Mouse (Mus musculus) lung, postnatal 14 days (tissue): ENCODE measurements around the gene Ctnna2.

Experiments
- DNase-seq: peaks from one replicate; pipeline ENCODE4 v3.0.0; 2021

Ctnna2 gene

DNA sequence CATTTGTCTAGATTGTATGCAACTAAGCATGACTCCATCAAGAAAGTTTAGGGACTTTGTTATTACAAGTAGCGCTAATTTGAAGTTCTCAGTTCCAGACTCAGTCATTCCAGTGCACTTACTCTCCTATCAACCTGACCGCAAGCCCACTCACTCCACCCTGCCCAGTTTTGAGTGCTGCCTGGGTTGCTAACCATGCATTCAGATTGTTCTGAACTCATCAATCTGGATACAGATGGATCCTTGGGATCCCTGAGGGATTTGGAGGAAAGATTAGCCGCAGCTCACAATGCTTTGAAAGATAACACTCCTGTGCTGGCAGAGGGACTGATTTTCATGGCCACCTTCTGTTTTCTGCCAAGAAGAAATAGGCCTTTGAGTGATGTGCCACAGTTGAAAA lies 168.5 kb downstream of the Ctnna2 start:
- no peak for DNase-seq

DNA sequence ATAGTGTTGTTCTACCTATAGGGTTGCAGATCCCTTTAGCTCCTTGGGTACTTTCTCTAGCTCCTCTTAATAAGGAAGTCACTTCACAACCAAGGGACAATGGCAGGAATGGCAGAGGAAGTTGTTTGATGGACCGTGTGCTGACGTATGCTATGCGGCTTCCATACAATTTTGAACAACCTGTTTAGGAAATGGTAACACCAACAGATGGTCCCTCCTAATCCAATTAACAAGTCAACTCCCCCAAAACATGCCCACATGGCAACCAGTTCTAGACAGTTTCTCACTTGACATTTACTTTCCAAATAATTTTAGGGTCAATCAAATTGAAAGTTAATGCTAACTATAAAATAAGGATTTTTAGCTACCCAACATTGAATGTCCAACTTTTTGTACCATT lies 176.9 kb downstream of the Ctnna2 start:
- no peak for DNase-seq

DNA sequence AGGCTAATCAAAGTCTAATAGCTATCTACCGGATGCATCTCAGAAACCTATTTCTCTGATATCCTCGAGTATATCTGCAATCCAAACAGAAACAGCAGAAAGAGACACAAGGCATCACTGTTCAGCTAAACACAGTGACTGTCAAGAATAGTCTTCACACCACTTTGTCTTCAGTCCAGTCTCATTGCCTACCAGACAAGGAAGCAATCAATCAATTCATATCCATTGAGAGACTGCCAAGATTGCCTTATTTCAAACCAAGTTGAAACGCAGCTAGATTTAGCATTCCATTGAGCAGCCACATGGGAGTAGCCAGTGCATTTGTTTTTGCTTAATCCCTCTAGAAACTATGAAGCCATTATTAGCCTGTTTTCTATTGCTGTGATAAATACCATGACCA lies 196.2 kb downstream of the Ctnna2 start:
- DNase-seq, result no peak

DNA sequence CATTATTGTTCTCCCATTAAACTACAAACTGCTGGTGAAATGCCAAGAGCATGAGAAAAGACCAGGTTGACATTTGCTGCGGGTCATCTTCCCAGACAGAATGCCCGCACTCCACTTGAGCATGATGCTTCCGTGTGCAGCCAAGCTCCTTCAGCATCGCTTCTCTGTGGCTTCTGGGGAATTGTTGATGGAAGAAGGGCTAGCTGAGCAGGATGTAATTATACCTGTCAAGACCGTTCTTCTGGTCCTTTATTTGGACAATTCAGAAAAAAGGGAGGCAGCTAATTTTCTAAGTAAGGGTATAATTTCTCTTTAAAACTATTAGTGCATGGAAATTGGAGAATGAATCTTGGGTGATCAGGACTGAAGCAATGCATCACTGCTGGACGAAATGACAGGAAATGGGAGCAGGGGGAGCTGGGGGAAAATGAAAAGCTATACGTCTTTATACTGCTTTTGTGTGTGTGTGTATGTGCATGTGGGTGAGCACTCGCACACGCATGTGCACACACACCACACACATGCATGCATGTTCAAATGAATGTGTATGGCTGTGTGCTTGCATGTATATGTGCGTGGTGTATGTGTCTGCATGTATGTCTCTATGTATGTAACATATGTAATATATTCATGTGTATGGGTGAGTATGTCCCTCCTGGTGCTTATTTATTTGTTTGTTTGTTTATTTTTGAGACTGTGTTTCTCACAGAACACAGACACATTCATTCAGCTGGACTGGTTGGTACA lies 211.0 kb downstream of the Ctnna2 start:
- DNase-seq, result no peak

DNA sequence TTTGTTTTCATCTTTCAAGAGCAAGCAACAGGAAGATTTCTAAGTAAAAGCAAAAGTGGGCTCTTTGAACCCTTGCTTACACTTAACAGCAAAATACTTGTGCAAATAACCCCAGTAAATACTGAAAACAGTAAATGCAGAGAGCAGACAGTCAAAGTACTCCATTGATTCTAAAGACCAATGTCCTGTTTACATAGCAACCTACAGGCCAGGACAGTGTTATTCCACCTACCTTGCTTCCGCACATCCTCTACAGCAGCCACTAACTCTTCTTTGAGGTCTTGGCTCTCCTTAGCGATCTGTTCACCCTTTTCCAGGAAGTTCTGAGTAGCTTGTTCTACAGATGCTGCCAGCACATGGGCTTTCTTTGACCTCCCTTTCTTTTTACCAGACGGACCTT lies 221.3 kb downstream of the Ctnna2 start:
- DNase-seq, result no peak

DNA sequence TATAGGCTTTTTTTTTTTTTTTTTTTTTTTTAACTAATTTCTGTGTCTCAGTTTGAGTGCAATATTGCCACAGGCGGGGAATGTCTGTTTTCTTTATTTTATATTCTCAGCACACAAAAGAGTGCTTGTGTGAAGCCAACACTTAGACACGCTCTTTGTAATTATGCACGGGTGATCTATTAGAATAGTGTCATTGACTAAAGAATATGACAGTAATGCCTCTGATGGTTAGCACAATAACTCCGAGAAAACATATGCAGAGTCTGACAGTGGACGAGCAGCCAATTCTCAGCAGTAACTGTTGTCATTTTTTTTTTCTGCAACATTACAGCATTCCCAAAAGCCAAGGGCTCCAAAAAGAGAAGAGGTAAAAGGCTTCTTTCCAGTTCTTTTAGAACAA lies 234.1 kb downstream of the Ctnna2 start:
- no peak for DNase-seq

DNA sequence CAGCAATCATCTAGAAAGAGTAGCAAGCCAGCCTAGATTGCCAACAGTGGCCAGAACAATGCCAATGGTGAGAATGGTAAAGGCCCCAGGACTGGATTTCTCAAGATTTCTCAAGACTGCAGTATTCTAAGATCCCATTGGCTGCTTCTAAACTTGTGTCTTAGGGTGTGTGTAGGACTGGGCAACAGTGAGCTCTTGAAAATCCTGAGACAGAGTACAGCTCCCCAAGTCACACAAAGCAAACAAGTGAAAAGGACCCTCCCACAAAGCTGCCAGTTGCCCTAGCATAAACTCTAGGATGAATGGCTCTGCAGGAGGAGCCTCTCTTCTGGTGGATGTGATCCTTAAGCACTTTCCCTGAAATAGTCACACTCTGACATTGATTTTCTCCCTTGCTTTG lies 235.8 kb downstream of the Ctnna2 start:
- no peak for DNase-seq

DNA sequence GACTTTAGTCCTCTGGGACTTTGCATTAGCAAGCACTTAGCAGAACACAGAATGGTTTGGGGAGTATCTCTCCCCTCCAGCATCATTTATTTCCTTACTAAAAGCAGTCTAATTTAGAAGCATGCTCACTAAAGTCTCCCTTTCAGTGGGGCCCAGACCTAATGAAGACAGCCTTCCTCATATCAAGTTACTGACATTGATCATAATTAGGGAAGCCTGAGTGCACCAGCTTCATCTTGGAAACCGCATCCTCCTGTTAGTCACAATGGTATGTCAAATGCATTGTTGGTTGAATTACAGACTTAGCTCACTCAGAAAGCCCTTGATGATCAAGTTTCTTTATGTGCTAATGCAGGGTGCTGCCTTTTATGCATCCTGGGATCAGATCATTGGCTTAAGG lies 236.5 kb downstream of the Ctnna2 start:
- DNase-seq, result no peak

DNA sequence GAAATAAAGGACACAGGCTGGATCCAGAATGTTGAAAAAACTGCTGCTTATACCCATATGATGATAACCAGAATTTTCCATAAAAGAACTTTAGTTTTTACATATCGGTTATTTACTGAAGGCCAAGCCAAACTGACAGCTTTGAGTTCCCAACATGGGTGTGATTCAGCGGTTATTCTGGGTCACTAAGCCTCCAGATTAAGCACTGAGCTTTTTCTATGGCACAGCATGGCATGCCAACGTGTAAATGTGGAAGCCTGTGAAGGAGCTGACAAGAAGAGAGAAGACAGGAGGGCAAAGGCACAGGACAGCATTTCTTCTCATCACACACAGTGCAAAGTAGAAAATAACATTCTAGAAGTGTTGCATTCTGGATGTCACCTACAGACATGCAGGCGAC lies 240.9 kb downstream of the Ctnna2 start:
- no peak for DNase-seq

DNA sequence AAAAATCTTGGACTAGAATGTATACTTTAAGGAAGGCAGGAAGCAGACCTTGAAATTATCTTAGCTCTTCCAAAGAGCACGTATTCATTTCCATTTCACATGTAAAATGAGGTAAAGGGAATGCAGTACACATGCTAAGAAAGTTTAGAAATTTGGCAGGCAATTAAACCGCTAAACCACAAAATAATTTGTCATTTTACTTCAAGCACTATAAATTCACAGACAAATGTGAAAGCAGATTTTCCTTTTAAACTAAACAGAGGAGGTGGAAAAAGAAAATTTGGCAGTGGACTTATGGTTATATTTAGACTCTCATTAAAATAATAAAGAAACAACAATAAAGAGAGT lies 254.6 kb downstream of the Ctnna2 start:
- no peak for DNase-seq

DNA sequence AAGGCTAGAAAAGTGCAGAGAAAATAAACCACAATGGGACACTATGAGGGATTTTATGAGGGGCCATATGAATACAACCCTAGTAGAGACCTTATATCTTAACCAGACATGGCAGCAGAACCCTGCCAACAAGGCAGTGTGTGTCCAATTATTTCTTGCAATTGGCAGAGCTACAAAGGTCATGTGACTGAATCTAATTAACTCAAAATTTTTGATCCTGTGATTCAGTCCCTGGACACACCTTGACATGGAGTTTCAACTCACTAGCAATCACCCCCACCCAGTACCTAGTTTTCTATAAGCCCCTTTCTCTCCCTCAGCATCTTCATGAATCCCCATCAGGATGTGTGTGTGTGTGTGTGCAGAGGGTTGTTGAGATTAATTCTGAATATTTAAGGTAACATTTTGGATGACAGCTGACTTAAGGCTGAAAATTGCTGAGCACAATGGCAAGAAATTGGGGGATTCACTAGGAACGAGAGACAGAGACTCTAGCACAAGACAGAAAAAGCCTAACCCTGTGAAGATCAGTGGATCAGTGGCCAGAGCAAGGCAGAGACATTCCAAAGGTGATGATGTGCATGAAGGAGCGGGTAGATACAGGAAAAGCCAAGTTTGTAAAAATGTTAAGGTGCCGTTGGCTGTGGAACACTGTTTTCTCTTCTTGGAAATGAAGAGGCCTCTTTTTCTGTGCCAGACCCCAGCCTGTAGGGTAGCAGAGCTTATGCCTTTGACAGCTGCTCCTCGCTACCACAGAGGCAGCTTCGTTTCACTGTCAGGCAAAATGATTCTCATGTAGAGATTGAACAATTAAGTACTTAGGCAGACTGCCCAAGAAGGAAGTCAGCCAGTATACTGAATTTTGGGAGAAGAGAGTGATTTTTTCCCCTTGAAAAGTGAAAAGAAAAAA lies 255.2 kb downstream of the Ctnna2 start:
- no peak for DNase-seq

DNA sequence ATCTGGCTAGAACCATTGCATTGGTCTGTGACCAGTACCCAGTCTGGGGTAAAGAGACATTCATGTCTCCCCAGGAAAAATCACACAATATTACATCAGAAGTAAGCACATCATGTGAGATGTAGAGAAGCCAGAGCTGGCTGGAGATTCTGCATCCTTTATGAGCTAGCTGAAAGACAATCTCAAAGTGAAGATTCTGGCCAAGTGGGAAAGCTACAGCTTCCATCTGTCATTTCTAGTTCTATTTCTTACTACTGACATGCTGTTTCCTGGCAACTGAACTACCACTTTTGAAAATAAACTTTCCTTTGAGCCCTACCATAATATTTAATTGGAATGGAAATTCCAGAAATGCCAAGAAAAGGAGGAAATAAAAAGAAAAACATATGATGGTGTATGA lies 285.4 kb downstream of the Ctnna2 start:
- no peak for DNase-seq

DNA sequence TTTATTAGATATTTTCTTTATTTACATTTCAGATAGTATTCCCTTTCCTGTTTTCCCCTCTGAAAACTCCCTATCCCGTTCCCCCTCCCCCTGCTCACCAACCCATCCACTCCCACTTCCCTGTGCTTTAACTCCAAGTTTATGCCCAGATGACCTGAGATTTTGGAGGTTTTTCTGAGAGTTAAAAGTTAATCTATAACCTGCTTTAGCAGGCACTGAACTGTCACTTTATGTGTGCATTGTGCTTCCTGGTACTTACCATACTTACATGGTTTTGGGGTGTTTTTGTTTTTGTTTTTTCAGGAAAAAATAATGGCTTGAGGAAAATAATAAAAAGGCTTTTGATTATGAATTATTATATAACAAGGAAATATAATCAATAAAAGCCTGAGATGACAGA lies 292.3 kb downstream of the Ctnna2 start:
- DNase-seq, result no peak

DNA sequence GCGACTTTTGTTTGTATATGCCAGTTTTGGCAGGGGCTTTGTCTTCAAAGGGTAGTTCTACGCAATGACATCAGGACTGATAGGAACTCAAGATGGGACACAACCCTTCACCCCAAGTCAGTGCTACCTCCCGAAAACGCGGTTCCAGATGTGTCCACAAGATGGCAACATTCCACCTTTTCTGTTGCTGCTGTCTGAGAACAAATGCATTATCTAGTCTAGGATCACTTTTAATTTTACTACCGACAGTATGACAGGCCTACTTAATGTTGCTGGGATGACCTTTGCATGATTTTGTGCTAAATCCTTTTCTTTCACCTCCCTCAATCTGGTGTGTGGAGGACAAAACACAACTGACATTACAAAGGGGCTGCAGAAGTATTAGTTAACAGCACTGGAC lies 329.4 kb downstream of the Ctnna2 start:
- peak; percentile 26 for DNase-seq

DNA sequence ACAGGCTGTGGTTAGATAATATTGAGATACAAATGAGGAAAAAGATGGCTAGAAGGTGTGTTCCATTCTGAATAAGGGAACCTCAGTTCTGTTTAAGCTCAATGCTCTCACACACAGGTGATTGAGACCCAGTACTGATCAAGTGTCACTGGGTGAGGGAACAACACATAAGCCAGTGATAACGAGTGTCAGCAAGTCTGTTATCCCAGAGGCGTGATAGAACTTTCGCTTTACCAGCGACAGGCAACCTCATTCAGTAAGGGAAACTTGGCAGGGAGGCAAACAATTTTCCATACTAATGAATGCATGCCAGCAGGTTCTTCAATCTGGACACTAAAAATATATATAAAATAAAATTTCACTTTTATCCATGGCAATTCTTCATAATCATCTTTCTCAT lies 334.9 kb downstream of the Ctnna2 start:
- DNase-seq, result no peak

DNA sequence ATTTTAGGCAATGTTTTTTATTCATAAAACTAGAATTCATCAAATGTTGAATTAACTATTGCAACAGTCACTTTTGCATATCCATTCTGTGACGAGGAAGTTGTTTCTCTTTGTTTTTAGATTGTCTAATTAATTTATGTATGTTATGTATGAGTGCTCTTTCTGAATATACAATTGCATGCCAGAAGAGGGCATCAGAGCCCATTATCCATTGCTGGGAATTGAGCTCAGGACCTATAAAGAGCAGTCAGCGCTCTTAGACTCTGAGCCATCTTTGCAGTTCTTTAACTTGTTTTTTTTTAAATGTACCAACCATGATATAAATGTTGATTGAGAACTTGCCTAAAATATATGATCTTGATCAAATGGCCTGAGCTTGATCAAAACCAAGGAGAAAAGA lies 340.7 kb downstream of the Ctnna2 start:
- no peak for DNase-seq

DNA sequence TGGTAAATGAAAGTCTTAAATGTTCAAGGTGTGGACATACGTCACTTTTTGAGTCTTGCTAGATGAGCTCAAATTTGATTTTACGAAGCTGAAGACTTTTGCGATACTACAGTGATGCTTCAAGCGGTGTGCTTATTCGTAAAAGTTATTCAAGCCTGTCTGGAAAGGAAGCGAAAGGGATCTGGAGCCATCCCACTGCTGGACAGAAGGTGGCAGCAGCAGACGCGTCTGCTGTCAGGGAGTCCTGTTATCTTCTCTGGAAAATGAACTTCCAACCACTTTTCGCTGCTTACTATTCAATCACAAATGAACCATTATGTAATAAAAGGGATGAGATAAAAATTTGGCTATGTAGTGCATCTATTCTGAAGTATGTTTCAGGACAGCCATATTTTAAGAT lies 345.5 kb downstream of the Ctnna2 start:
- DNase-seq, result peak; percentile 20

DNA sequence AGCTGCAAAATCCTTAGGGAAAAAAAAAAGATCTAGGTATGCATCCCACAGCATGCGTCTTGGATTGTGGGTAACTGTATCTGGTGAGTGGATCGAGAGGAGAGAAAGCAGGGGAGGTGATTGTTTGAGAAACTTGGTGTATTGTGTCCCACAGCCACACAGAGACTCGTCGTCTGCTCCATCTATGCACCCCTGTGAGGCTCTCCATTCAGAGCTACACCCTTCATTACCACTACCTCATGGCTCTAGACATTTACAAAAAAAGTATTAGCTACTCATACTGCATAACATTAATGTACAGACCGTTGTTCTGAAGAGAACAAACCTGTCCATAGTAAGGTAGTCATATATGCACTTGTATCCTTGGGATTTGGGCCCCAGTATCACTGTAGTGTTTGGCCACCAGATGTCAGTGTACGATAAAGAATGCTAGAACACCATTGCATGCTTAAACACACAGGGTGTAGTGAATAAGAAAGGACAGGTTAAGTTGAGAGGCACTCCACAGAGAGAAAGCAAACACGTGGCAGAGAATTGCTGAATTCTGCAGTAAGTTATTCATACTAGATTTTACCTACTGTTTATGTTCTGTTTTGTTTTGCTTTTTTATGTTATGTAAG lies 350.8 kb downstream of the Ctnna2 start:
- no peak for DNase-seq

DNA sequence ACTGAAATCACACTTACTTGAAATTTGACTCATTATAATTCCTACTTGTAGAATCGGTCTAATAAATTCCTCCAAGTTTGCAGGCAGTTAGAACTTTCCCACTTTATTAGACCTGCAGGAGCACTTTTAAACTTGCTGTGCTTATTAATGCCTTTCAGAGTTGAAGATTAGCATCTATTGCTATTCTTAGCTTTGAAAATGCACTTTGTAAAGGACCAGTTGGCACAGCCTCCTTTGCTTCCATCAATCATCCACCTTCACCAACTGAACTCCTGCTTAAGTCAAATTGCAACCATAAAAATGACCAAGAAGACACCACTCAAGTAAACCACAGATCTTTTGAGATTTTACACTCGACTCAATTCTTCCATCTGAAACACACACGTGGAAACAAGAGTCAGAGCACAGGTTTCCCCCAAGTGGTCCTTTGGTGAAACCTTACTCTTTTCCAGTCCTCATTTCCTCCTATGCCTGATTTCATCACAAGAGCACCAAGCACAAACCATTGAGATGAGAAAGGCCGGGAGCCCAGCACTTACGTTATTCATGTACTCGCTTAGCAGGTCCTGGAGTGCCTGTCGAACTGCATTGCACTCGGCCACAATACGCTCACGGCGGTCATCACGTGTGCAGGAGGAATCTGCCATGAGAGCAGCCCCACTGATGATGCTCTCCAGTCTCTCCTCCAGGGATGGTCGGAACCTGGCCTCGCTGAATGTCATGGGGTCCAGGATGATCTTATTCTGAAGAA lies 374.7 kb downstream of the Ctnna2 start:
- DNase-seq, result no peak

DNA sequence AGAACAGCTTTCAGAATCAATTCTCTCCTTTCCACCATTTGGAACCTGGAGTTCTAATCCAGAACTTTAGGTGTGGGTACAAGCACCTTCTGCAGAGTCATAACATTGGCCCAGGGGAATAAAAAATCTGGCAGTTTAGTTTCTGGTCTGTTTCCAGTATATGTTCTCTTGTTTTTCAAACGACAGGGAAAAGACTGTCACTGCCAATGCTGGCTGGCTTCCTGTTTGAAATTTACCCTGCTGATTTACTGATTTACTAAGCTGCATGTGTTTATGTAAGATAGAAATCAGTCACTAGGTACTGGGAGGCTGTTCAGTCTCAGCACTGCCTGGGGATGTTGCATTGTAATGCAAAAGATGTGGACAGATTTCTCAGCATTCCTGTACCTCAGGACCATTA lies 375.6 kb downstream of the Ctnna2 start:
- DNase-seq, result no peak

DNA sequence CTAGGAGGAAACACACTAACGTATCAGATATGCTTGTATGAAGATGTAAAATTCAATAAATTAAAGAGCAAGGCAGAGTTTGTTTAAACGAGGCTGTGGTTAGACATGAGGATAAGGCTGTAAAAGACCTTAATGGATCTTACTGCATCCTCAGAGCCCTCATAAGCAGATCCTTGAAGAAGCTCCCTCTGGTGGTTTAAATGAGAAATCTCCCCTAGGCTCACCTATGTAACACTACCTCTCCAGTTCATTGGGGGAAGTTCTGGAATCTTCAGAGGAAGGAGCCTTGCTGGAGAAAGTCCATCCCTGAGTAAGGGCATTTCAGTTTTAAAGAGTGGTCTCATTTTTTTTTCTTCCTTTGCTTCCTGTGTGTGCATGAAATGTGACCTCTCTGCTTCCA lies 380.3 kb downstream of the Ctnna2 start:
- no peak for DNase-seq

DNA sequence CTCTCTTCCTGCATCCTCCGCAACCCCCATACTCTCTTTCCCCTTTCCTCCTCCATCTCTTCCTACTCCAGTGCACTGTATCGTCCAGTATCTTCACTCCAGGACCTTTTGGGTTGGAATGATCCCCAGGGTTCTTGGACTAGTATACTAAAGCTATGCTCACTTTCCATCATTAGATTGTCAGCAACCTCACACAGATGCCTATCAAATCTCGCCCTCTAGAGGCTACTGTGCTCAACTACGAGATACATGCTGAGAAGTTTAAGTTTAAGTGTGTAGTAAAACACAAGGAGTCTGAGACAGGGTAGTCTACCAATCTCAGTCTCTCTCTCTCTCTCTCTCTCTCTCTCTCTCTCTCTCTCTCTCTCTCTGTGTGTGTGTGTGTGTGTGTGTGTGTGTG lies 396.9 kb downstream of the Ctnna2 start:
- DNase-seq, result no peak

DNA sequence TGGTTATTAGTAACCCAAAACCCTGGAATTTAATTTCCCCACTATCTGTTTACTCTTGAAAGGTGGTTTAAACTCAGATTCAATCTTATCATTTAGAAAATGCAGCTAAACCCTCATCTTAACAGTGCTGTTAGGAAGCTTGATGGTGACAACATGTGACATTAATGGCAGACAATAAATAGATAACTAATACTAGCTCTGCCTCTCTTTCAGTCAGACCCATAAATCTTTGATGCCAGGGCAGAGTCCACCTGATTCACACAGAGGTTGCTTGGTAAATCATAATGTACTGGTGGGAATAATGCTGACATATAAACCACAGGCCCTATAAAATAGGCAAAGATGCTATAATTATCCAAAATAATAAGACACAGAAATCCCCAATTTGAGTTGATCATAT lies 398.6 kb downstream of the Ctnna2 start:
- DNase-seq, result no peak
